Mouse (Mus musculus) heart, postnatal 25 days (tissue): ENCODE results near the gene Nabp2. TPM values are rescaled to one million over a fixed set of nuclear protein-coding genes. Genes with fewer than 3 reads are reported as not detected.

Experiments
- DNase-seq: peaks from one replicate; pipeline ENCODE4 v3.0.0; 2022; ENCODE audit warnings: low spot score
- intact Hi-C: fragments of 180-260 bp; cut with DNase I; formaldehyde crosslinking; loops from one replicate; pipeline ENCODE4 v1.15.1; 2025
- microRNA-seq: library from miRNA; unstranded; fragments of <30 nt; microRNA quantifications from one replicate; pipeline ENCODE4 v1.2.0, GENCODE M21; 2022
- total RNA-seq, 2 experiments: library from RNA; stranded (reverse); gene quantifications; 2 replicates each; pipeline ENCODE4 v1.2.3; 2021

Nabp2 gene
- total RNA-seq, 2 experiments from 2014 or later: 44.4 to 46.8 TPM

DNA sequence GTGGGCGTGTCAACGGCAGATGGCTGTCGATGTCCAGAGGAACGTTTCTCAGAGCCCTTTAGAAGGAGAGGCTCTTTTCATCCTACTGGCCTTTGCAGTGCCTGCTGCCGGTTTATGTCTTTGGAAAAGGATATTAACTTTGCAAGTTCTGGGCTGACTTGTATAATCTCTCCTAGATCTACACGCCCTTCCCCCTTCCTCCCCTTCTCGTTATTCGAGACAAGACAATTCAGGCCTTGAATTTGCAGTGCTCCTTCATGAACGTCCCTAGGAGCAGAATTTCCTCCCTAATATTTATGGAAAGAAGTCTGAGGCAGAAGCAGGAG is 42.1 kb downstream of the Nabp2 start:
- intact Hi-C loops: no loop called here
- no peak for DNase-seq

DNA sequence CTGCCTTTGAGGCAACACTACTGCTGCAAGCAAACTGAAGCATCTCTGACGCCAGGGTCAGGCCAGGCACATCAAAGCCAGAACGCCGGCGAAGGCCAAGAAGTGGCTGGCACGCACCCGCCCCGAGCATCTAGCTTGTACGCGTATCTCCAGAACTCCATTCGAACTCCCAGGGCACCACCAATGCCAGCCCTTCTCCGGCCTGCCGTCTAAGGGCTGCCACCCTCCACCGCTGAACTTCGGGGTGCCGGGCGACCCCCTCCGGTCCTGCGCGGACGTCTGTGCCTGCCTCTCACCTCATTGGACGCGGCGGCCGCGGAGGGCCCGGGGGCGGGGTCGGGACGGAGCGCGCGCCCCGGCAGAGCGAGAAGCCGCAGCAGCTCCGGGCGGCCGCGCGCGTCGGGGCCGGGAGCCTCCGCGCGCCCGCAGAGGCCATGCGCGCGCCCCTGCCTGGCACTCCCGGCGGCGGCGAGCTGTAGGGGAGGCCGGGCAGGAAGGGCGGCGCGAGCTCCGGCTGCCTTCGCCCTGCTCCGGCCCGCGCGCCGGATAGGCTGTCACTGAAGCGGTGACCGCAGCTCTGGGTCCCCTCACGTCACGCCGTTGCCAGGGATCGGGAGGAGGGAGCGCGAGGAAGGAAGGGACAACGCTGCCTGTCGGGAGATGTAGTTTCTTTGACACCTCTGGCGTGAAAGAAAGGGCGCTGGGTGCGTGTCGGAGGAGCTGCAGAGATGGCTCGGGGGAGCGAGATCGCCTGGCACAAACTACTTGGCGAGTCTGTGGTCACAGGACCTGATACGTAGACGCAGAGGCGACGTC is 42.7 kb downstream of the Nabp2 start, which contains the start of gene Coq10a:
Gene Coq10a, minus strand, starts transcription at position 596 of the 816 bp plus-strand sequence.
- DNase-seq: peak; percentile 93
- intact Hi-C loops: no loop called here

DNA sequence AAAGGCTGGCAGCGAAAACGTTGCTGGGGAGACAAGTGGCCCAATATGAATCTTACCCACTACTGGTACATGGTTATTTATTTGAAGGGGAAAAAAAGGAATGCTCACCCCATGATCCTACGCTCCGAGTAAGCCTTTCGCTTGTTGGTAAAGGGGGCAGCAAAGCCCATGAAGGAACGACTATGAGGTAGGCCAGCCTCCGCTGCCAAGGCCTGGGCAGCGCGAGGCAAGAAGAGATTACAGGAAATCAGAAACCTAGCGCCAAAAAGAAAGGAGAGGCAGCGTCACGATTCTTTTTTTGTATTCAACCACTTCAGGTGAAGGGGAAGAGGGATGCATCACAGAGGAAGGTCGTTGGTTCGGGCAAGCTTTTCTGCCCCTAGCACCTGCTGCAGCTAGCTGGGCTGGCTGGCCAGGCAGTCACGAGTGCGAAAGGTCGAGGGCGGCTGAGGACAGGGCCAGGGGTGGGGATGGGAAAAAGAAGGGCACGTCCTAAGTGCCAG is 43.3 kb downstream of the Nabp2 start:
- intact Hi-C loops: no loop called here
- no peak for DNase-seq

DNA sequence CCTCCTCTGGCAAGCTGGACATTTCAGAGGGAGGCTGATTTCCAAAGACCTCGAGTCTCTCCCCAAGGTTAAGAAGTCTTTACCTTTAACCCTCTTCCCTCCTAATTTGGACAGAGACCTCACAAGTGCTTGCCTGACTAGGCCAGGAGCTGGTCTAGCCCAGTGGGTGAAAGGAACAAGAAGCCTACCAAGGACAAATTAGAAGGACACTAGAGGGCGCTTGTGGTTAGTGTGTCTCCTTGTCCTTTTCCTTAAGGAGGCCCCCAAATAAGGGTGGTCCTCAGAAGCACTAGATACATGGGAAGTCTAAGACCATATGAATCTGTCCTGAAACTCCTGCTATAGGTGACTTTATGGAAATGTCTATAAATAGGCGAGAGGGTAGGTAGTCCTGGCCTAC is 48.7 kb downstream of the Nabp2 start:
- DNase-seq: no peak
- intact Hi-C loops: no loop called here

DNA sequence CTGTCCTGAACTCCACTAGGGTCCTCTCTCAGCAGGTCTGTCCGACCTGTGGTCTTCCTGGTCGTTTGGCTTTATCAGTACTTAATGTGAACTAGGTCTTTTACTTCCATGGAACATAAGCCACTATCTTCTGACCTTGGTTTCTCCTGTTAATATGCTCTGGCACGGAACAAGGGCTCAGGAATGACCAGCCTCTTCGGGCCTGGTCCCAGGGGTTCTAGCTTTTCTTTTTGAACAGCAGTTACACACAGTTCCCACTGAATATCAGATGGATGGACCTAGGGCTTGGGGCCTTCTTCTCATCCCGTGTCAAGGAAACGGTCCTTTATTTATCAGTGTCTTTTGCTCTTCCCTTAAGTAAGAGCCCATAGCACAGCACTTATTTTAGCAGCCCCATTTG is 49.5 kb downstream of the Nabp2 start:
- intact Hi-C loops: no loop called here
- no peak for DNase-seq

- intact Hi-C loops: no loop called here
- DNase-seq: no peak
Measured at GRCm38 (mm10) chr10:128359226-128359625, 52.1 kb downstream of the Nabp2 start.

DNA sequence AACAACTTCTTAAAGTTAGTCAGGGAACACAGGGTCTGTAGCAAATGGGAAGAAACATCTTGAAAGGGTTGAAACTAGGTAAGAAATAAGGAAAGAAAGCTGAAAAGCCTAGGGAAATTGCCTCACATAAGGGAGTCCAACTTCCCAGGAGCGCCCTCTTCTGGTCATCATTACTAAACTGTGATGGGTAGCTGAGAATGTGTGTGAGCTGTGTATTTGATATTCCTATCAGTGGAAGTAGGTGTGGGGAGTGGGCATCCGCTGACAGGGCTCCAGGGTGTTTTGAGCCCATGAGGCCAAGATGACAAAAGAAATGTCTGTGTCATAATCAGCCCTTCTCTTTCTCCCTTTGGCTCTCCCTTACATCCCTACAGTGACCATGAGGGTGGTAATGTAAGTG is 52.5 kb downstream of the Nabp2 start:
- intact Hi-C loops: loop anchor here (1.0 kb wide), 1 partner anchor 23 kb away; no protein-coding TSS in a partner anchor
- no peak for DNase-seq

Small RNAs within 50 kb of the gene (microRNA-seq; reads per million reads assigned to microRNA genes)
- gene Gm25361: not detected
- not detected for gene Gm26308
- gene Mir6914: not detected
- not detected for gene Mir6915
- 1.9 reads per million for gene Mir8105

Other genes starting within 250 kb of the Nabp2 start
- gene Rbms2, start 231.2 kb downstream of the Nabp2 start, total RNA-seq: 10 to 100 TPM; 82.2 to 88.4 TPM
- gene Gls2, start 217.0 kb downstream of the Nabp2 start, total RNA-seq: 1 to 10 TPM in 1 of 2 experiments, under 1 TPM in 1; 0.94 to 1.1 TPM
- 10 to 100 TPM; 42.8 to 45.5 TPM for gene Spryd4, start 199.7 kb downstream of the Nabp2 start, total RNA-seq
- gene Mip, start 185.7 kb downstream of the Nabp2 start, total RNA-seq: not detected
- gene Timeless, start 179.4 kb downstream of the Nabp2 start, total RNA-seq: 1 to 10 TPM; 7.7 to 8.8 TPM
- under 1 TPM in 1 of 2 experiments, not detected in 1; 0.18 TPM for gene Apon, start 157.4 kb downstream of the Nabp2 start, total RNA-seq
- gene Apof, start 142.8 kb downstream of the Nabp2 start, total RNA-seq: not detected
- gene Stat2, start 140.9 kb downstream of the Nabp2 start, total RNA-seq: 10 to 100 TPM; 11.7 to 12.3 TPM
- under 1 TPM in 1 of 2 experiments, not detected in 1; 0.18 TPM for gene Il23a, start 112.7 kb downstream of the Nabp2 start, total RNA-seq
- 1 to 10 TPM; 8.2 to 9.4 TPM for gene Pan2, start 108.2 kb downstream of the Nabp2 start, total RNA-seq
- gene Cnpy2, start 89.0 kb downstream of the Nabp2 start, total RNA-seq: 10 to 100 TPM; 58.9 to 62.5 TPM
- 1,000 to 10,000 TPM; 1,194 to 1,233 TPM for gene Cs, start 73.8 kb downstream of the Nabp2 start, total RNA-seq
- gene Coq10a, start 42.5 kb downstream of the Nabp2 start, total RNA-seq: 100 to 1,000 TPM; 272 to 314 TPM
- 10 to 100 TPM; 43.7 to 51.0 TPM for gene Ankrd52, start 34.4 kb downstream of the Nabp2 start, total RNA-seq
- not detected for gene Slc39a5, start 10.3 kb downstream of the Nabp2 start, total RNA-seq
- 10 to 100 TPM; 16.0 to 16.5 TPM for gene Rnf41, start 165 bp upstream of the Nabp2 start, total RNA-seq
- gene Smarcc2, start 47.8 kb upstream of the Nabp2 start, total RNA-seq: 10 to 100 TPM; 75.8 to 78.4 TPM
- 100 to 1,000 TPM; 294 to 314 TPM for gene Myl6, start 82.7 kb upstream of the Nabp2 start, total RNA-seq
- 1 to 10 TPM; 2.5 to 2.9 TPM for gene Myl6b, start 87.2 kb upstream of the Nabp2 start, total RNA-seq
- gene Esyt1, start 114.4 kb upstream of the Nabp2 start, total RNA-seq: 10 to 100 TPM; 16.8 to 19.0 TPM
- gene Zc3h10, start 136.3 kb upstream of the Nabp2 start, total RNA-seq: 1 to 10 TPM; 7.6 to 9.1 TPM
- 1,000 to 10,000 TPM; 1,495 to 1,582 TPM for gene Rpl41, start 137.8 kb upstream of the Nabp2 start, total RNA-seq
- gene Pa2g4, start 154.5 kb upstream of the Nabp2 start, total RNA-seq: 10 to 100 TPM; 45.8 to 48.6 TPM
- gene Erbb3, start 178.2 kb upstream of the Nabp2 start, total RNA-seq: 1 to 10 TPM; 8.3 to 8.6 TPM
- 100 to 1,000 TPM; 253 to 266 TPM for gene Rps26, start 215.3 kb upstream of the Nabp2 start, total RNA-seq
- gene Ikzf4, start 234.5 kb upstream of the Nabp2 start, total RNA-seq: 1 to 10 TPM in 1 of 2 experiments, under 1 TPM in 1; 0.52 to 1.2 TPM